Mouse (Mus musculus) splenic B cell, adult 2 months (primary cell): ENCODE data around the gene Smim4.
A peak's percentile ranks its signal among the peaks of the same experiment; 100 is the strongest.

Source experiments
- DNase-seq: peaks from one replicate; pipeline ENCODE4 v3.0.0-alpha.2; 2011; ENCODE audit warnings: low read depth, low spot score
- H3K27me3 ChIP-seq: 2 replicates; pipeline ENCODE4 v1.6.1; 2012; ENCODE audit warnings: mild to moderate bottlenecking, low read length, moderate library complexity, mixed read lengths; ENCODE audit not compliant: control insufficient read depth, poor library complexity, insufficient read depth, severe bottlenecking
- H3K36me3 ChIP-seq: 2 replicates; pipeline ENCODE4 v1.6.1; 2012; ENCODE audit warnings: mild to moderate bottlenecking, low read length, moderate library complexity, mixed read lengths; ENCODE audit not compliant: control insufficient read depth, poor library complexity, insufficient read depth, severe bottlenecking

Smim4 gene

DNA sequence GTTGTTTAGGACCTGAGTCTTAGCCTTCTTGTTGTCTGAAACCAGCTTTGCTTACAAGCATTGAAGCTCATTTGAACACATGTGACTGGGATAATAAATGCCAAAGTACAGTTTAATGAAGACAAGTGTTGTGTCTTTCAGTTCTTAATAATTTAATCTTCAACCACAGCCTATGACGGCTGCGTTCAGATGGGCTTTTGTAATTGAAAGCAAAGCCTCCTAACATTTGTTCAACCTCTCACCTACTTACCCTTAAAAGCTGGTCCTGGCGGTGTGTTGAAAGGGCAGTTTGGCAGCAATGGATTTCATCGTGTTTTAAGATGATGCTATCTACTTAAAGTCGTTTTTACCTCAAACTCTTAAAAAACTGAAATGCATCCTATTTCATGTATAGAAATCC, 16.6 kb downstream of the Smim4 start:
- H3K36me3 ChIP-seq = peaks cover 8% of the 10 kb centered on the region
- no peaks in the 10 kb centered on the region for H3K27me3 ChIP-seq
- DNase-seq = no peak

DNA sequence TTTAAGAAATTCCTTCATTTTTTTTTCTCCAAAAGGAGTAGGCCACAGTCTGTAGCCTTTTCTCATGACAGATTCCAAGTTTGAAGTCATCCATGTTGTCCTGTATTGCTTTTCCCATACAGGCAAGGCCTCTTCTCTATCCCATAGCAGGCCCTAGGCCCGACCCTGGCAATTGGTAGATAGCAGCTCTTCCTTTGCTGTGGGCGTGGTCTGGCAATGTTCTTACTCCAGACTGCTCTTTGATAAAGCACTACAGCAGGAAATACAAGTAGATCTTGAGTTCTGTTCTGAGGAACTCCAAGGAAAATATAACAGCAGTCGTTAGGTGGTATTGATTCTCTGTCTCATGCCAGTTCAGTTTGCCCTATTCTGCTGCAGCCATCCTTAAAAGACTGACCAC, 18.1 kb downstream of the Smim4 start:
- no peak for DNase-seq
- Histone ChIP-seq H3K36me3 (peaks cover 14% of the 10 kb centered on the region), H3K27me3 (no peaks in the 10 kb centered on the region)

DNA sequence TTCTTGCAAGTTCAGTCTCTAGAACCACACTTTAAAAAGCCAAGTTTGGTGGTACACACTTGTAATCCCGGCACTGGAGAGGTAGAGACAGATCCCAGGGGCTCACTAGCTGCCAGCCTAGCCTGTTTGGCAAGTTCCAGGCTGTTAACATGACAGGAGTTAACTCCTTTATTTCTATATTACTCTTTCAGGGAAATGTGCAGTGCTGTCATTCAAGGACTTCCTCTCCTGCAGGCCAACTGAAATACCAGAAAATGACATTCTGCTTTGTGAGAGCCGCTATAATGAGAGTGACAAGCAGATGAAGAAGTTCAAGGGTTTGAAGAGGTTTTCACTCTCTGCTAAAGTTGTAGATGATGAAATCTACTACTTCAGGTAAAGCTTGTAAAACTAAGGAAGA, 23.6 kb downstream of the Smim4 start:
- peaks cover 14% of the 10 kb centered on the region for H3K36me3 ChIP-seq
- no peak for DNase-seq
- H3K27me3 ChIP-seq = no peaks in the 10 kb centered on the region

DNA sequence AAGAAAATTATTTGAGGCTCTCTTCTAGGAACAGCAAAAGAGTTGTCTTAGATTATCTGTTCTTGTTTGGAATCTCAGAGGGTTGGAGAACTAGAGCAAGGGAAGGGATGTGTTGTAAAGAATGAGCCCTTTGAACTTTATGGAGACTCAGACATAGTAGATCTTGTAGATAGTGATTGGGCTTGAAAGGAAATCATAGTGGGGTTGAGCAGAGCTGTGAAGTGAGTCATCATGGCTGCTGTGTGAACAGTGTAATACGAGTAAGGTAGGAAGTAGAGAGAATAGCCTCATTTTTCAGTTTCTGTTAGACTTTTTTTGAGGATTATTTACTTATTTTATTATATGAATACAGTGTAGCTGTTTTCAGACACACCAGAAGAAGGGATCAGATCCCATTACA, 38.8 kb downstream of the Smim4 start:
- H3K27me3 ChIP-seq = no peaks in the 10 kb centered on the region
- peaks cover 5% of the 10 kb centered on the region for H3K36me3 ChIP-seq
- no peak for DNase-seq

DNA sequence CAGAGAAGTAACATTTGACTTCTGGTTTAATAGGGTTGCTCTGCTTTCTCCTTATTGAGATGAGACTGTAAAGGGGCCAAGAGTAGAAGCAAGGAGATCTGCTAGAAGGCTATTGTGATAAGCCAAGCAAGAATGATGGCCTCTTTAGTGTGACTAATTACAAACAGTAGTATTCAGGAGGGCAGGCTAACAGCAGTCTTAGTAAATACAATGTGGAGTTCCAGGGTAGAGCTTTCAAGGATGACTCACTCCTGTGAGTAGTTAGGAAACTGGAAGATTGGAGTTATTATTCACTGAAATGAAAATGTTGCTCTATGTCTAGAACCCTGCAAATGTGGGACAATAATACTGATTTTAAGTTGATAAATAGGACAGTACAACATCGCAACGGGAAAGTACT, 40.2 kb downstream of the Smim4 start:
- Histone ChIP-seq H3K36me3 (peaks cover 10% of the 10 kb centered on the region), H3K27me3 (no peaks in the 10 kb centered on the region)
- DNase-seq = no peak

DNA sequence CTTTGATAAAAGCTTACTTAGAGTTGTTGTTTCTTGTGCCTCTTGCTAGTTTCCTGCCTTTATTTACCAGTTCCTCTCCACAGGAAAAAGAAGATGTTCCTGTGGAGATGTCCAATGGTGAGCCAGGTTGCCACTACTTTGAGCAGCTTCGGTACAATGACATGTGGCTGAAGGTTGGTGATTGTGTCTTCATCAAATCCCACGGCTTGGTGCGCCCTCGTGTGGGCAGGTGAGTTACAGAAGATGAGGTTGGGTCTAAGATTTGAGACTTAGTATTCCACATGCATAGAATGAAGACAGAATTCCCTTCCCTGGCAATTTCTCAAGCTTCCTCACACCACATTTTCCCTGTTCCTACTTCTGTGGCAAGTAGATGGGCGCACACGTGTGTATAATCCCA, 41.3 kb downstream of the Smim4 start:
- DNase-seq = no peak
- no peaks in the 10 kb centered on the region for H3K27me3 ChIP-seq
- peaks cover 10% of the 10 kb centered on the region for H3K36me3 ChIP-seq

DNA sequence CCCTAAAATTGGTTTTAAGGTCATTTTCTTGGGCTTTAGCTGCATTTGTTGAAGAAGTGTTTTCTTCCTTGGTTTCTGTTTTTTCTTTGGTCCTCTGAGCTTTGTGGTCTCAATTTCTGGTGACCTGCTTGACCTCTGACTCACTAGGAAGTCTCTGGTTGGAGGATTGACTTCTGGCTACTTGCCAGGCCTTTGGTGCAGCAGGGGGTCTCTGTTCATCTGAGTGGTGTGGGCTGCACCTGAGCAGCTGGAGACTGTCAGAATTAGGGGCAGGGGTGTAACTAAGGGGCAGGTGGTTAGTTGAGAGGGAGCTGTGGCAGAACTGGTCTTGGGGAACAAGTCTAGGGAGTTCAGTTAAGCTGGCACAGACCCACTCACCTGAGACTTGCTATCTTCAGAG, 47.6 kb downstream of the Smim4 start:
- Histone ChIP-seq H3K27me3 (no peaks in the 10 kb centered on the region), H3K36me3 (peaks cover 13% of the 10 kb centered on the region)
- no peak for DNase-seq

DNA sequence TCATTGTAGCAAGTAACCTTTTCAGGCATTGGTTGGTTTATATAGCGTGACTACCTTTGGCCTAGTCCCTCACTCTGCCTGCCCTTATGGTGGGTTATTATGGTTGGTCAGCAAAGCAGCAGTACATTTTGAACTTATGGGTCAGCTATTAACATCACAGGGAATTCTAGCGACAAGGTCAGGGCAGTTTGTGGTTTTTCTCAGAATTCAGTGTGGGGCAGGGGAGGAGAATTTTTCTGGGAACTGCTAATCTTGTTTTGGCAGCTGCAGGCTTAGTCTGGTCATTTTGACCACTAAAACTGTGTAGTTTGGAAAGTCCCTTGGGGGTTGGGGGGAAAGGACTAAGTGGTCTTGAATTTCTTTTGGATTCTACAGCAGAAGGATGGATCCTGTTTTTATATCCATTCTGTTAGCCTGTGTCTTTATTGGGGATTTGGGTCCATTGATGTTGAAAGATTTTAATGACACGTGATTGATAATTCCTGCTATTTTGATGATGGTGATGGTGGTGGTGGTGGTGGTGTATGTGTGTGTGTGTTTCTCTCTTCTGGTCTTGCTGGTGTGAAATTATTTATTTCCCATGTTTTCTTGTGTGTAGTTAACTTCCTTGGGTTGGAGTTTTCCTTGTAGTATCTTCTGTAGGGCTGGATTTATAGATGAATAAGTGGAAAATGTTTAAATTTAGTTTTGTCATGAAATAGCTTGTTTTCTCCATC, 49.3 kb downstream of the Smim4 start:
- H3K36me3 ChIP-seq = peaks cover 8% of the 10 kb centered on the region
- DNase-seq = no peak
- no peaks in the 10 kb centered on the region for H3K27me3 ChIP-seq

DNA sequence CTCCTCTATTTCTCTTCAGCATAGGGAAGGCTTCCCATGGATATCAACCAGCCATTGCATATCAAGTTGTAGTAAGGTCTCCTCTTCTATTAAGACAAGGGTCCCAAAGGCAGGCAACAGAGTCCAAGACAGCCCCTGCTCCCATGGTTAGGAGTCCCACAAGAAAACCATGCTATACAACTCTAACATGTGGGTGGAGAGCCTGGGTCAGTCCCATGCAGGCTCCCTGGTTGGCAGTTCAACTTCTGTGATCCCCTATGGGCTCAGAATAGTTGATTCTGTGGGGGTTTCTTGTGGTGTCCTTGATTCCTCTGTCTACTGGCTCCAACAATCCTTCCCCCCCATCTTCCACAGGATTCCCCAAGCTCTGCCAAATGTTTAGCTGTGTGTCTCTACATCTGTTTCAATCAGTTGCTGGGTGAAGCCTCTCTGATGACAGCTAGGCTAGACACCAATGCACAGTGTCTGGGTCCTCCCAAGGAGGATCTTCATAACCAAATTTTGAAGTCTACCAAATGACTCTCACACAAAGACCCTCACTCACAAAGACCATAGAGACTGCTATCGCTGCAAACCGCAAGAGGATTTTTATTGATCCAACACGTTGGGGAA, 50.1 kb downstream of the Smim4 start:
- peaks cover 8% of the 10 kb centered on the region for H3K36me3 ChIP-seq
- H3K27me3 ChIP-seq = no peaks in the 10 kb centered on the region
- no peak for DNase-seq

DNA sequence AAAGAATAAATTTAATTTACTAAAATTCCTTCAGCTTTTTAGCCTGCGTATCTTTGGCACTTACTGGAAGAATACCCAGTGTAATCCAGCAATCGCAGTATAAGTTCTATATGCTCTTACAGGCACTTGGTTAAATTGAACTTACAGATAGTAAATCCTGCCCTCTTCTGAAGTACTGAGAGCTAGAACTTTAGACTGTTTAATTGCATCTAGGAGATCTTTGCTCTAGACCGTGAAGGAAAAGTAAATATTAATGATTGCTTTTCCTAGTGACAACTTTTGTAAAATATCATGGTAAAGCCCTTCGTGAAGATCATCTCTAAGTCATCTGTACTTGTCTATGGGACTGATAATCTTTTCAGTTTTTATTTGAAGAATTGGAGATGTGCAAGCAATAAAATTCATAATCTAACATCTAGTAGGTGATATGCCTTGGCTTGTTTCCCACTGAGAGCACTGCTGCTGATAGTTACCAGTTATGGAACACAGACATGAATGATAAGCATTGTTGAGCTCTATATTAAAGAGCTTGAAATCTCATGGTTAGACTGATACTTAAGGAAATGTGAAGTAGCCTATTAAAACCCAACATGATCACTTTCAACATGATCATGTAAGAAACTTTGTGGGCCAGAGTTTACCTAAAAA, 59.5 kb downstream of the Smim4 start:
- Histone ChIP-seq H3K36me3 (peaks cover 13% of the 10 kb centered on the region), H3K27me3 (no peaks in the 10 kb centered on the region; the same call in 1 of the 2 replicates)
- DNase-seq = no peak

DNA sequence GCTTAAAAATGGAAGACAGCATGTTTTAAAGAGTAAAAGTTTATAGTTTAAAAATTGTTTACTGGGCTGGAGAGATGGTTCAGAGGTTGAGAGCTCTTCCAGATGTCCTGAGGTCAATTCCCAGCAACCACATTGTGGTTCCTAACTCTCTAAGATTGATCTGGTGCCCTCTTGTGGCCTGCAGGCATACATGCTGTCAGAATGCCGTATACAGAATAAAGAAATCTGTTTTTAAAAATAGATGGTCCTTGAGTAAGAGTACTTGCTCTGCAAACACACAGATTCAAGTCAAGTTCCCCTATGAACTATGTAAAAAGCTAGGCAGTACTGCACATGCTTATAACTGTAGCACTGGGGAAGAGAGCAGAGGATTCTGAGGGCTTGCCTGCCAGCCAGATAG, 66.5 kb downstream of the Smim4 start:
- DNase-seq = peak; percentile 28
- Histone ChIP-seq H3K27me3 (no peaks in the 10 kb centered on the region; the same call in 1 of the 2 replicates), H3K36me3 (peaks cover 20% of the 10 kb centered on the region)

DNA sequence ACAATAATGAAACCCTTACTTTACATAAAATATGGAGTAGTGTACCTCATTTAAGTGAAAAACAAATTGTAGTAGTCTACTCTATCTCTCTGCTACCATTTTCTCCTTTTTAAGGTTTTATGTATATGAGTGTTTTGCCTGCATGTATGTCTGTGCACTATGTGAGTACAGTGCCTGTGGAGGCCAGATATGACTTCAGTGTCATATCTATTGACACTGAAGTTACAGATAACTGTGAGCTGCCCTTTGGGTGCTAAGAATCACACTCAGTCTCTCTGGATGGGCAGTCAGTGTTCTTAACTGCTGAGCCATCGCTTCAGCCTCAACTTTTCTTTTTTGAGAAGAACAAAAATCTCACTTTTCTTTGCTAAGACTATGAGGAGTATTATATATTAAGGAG, 82.9 kb downstream of the Smim4 start:
- DNase-seq = no peak
- H3K36me3 ChIP-seq = peaks cover 18% of the 10 kb centered on the region
- no peaks in the 10 kb centered on the region for H3K27me3 ChIP-seq

DNA sequence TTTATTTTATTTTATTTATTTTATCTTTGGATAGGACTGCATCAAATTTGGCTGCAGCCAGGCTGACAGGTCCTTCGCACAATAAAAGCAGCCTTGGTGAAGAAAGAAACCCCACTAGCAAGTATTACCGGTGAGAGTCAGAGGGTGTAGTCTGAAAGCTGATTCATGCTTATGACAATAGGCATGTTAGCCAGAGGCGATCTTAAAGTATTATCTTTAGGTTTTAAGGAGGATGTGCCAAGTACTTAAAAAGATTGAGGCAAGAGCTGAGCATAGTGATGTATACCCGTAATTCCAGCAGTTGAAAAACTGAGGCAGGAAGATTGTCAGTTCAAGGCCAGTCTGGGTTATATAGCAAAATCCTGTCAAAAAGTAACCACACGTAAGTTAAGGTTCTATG, 83.5 kb downstream of the Smim4 start:
- Histone ChIP-seq H3K27me3 (no peaks in the 10 kb centered on the region), H3K36me3 (peaks cover 15% of the 10 kb centered on the region; the same call in 1 of the 2 replicates)
- no peak for DNase-seq
